Mouse (Mus musculus) E14TG2a.4 (cell line): ENCODE results near the gene Mecp2.

Experiments used
- CTCF ChIP-seq: conservative IDR thresholded peaks from 2 replicates; pipeline ENCODE4 v1.5.1; 2014; ENCODE audit warnings: low read length
- NANOG ChIP-seq: IDR thresholded peaks from 2 replicates; pipeline ENCODE4 v1.6.1; 2014; ENCODE audit warnings: borderline replicate concordance, low read length, mixed read lengths
- POU5F1 ChIP-seq: IDR thresholded peaks from 2 replicates; pipeline ENCODE4 v1.6.1; 2014; ENCODE audit warnings: low read length, borderline replicate concordance

- TF ChIP-seq CTCF (no peak), NANOG (no peak), POU5F1 (no peak)
These were observed 112.4 kb downstream of the Mecp2 start for GRCm38 (mm10) chrX:74022795-74023187.
